Mouse (Mus musculus) testis, adult 2 months (tissue): ENCODE results near the gene Lrrc75b.

Experiments
- CTCF ChIP-seq: fragments of 200-500 bp; IDR thresholded peaks from 2 replicates; pipeline ENCODE4 v1.5.1; 2012; ENCODE audit warnings: low read depth, mild to moderate bottlenecking, inconsistent platforms, low read length, moderate library complexity; ENCODE audit not compliant: control insufficient read depth, insufficient read depth, insufficient replicate concordance
- POLR2A ChIP-seq: fragments of 200-500 bp; IDR thresholded peaks from 2 replicates; pipeline ENCODE4 v1.6.1; 2012; ENCODE audit warnings: low read depth, mild to moderate bottlenecking, inconsistent platforms, low read length, moderate library complexity; ENCODE audit not compliant: control insufficient read depth

- TF ChIP-seq CTCF (no peak), POLR2A (no peak)
Observed at GRCm38 (mm10) chr10:75554090-75554489, 6.0 kb downstream of the Lrrc75b start.
